Mouse (Mus musculus) heart, embryonic 10.5 days (tissue): Measurements from ENCODE around the gene Mbtps1. TPM values are rescaled to one million over a fixed set of nuclear protein-coding genes. Genes with fewer than 3 reads are reported as not detected.

Experiments
- DNase-seq: peaks from one replicate; pipeline ENCODE4 v3.0.0-alpha.2; 2017; ENCODE audit warnings: low spot score
- H3K27ac ChIP-seq: fragments of 300-500 bp; sonication (generic); 2 replicates; pipeline ENCODE4 v1.5.1; 2016; ENCODE audit warnings: mild to moderate bottlenecking
- H3K27me3 ChIP-seq: fragments of 300-500 bp; sonication (generic); 2 replicates; pipeline ENCODE4 v1.6.1; 2016; ENCODE audit warnings: mild to moderate bottlenecking; ENCODE audit not compliant: poor library complexity, insufficient read depth, severe bottlenecking
- H3K36me3 ChIP-seq: fragments of 300-500 bp; sonication (generic); 2 replicates; pipeline ENCODE4 v1.6.1; 2016; ENCODE audit warnings: mild to moderate bottlenecking, moderate library complexity
- H3K4me1 ChIP-seq: fragments of 300-500 bp; sonication (generic); 2 replicates; pipeline ENCODE4 v1.6.1; 2016; ENCODE audit warnings: mild to moderate bottlenecking
- H3K4me3 ChIP-seq: fragments of 300-500 bp; sonication (generic); 2 replicates; pipeline ENCODE4 v1.5.1; 2016; ENCODE audit warnings: mild to moderate bottlenecking, moderate library complexity
- H3K9me3 ChIP-seq: fragments of 300-500 bp; sonication (generic); 2 replicates; pipeline ENCODE4 v1.6.1; 2016; ENCODE audit warnings: mild to moderate bottlenecking, moderate library complexity
- WGBS: fragments of 180-500 bp; shearing (Covaris S2); methylation state at CpG from one replicate; pipeline ENCODE4 v1.1.7; 2016; 5-methylcytosine and 5-hydroxymethylcytosine counted together
- polyA plus RNA-seq: library from polyadenylated mRNA; unstranded; fragments of >200 nt; fragmentation: Nextera tagmentation; extraction: Ambion mirVana; gene quantifications from 2 replicates; pipeline ENCODE4 v1.2.1, GENCODE M21; 2016

Mbtps1 gene
- polyA plus RNA-seq, 1 experiment from 2014 or later = 86.9 TPM

DNA sequence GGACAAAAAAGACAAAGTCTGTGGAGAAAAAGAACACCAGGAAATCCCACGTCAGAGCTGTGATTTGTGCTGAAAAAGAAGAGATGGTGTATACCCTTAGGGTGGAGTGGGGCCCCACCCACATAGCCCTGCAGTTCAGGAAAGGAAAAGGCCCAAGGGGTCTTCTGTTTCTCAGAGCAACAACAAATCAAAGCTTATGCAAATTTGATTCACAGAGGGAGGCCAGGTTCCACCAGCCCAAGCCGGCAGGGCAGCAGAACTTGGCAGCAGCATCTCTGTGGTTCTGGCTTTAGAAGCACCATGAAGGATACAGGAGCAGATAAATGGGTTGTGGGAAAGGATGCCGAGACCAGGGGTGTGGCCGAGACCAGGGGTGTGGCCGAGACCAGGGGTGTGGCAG, 79.9 kb downstream of the Mbtps1 start:
- 33% methylated on average over 5 of the region's 5 CpGs for WGBS
- no peak for DNase-seq
- Histone ChIP-seq H3K4me3 (no peak overlapping the region), H3K4me1 (peaks cover 17% of the 10 kb centered on the region), H3K27me3 (peaks cover 18% of the 10 kb centered on the region), H3K36me3 (no peaks in the 10 kb centered on the region), H3K27ac (no peak overlapping the region), H3K9me3 (no peaks in the 10 kb centered on the region)

GRCm38 (mm10) chr8:119468091-119468490, 90.4 kb downstream of the Mbtps1 start:
- Histone ChIP-seq H3K4me1 (peaks cover 36% of the 10 kb centered on the region), H3K4me3 (no peak overlapping the region), H3K36me3 (no peaks in the 10 kb centered on the region), H3K27ac (no peak overlapping the region), H3K9me3 (no peaks in the 10 kb centered on the region), H3K27me3 (peaks cover 64% of the 10 kb centered on the region)
- 88% methylated on average over 8 of the region's 8 CpGs for WGBS
- DNase-seq = no peak

GRCm38 (mm10) chr8:119466794-119467193, 91.7 kb downstream of the Mbtps1 start:
- Histone ChIP-seq H3K36me3 (no peaks in the 10 kb centered on the region), H3K4me3 (no peak overlapping the region), H3K4me1 (peaks cover 35% of the 10 kb centered on the region), H3K9me3 (no peaks in the 10 kb centered on the region), H3K27me3 (peaks cover 65% of the 10 kb centered on the region), H3K27ac (0 out of 2 replicates have a peak overlapping the region, but pooled peaks have one; percentile 7)
- WGBS = 71% methylated on average over 10 of the region's 10 CpGs
- no peak for DNase-seq

DNA sequence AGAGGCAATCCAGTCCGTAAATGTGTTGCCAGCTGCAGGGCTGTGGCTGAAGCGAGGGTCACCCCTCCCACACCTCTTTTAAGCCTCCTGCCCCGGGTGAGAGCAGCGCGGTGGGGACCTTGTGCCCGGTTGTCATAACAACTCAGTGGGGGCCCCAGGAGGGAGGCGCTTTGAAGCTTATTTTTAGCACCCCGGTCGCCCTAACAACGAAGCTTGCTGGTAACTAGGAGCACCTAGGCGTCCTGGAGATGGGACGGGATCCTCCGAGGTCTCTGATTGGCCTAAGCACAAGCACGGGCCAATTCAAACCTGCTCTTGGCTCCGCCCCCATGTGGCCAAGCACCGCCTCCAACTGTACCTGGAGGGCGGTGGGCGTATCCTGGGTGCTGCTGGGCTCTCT, 92.4 kb downstream of the Mbtps1 start:
- Histone ChIP-seq H3K4me3 (peak overlapping the region; percentile 45), H3K36me3 (no peaks in the 10 kb centered on the region), H3K27ac (no peak overlapping the region), H3K27me3 (peaks cover 67% of the 10 kb centered on the region), H3K9me3 (no peaks in the 10 kb centered on the region), H3K4me1 (peaks cover 35% of the 10 kb centered on the region)
- peak; percentile 90 for DNase-seq
- WGBS = 3% methylated on average over 18 of the region's 18 CpGs

GRCm38 (mm10) chr8:119463709-119464108, 94.8 kb downstream of the Mbtps1 start:
- H3K4me3 ChIP-seq = no peak overlapping the region
- peaks cover 61% of the 10 kb centered on the region for H3K27me3 ChIP-seq
- no peak overlapping the region for H3K27ac ChIP-seq
- 57% methylated on average over 7 of the region's 7 CpGs for WGBS
- peaks cover 39% of the 10 kb centered on the region for H3K4me1 ChIP-seq
- DNase-seq = no peak
- H3K9me3 ChIP-seq = no peaks in the 10 kb centered on the region
- H3K36me3 ChIP-seq = no peaks in the 10 kb centered on the region

- Histone ChIP-seq H3K36me3 (no peaks in the 10 kb centered on the region), H3K27ac (no peak overlapping the region), H3K4me1 (peaks cover 32% of the 10 kb centered on the region), H3K9me3 (no peaks in the 10 kb centered on the region), H3K27me3 (peaks cover 47% of the 10 kb centered on the region), H3K4me3 (no peak overlapping the region)
- no peak for DNase-seq
- WGBS = 85% methylated on average over 9 of the region's 9 CpGs
Measured at GRCm38 (mm10) chr8:119461356-119461755, 97.2 kb downstream of the Mbtps1 start.

DNA sequence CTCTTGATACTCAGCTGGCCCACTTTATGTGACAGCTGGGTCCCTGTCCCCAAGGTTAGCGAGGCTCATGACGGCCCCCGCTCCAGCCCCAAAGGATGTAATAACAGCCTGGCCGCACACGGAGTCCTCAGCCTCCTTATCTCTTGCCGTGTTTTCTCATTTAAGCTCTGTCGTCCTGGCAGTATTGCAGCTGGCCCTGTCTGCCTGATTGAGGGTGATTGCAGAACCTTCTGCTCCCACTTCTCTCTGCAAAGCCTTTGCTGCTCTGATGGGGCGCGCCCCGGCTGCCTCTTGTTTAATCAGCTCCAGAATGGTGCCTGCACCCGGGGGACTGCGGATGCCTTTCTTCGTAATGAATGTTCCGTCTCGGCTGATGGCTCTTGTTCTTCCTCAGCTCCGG, 98.8 kb downstream of the Mbtps1 start:
- WGBS = 35% methylated on average over 16 of the region's 16 CpGs
- no peak for DNase-seq

More for the DNA sequence above, 98.8 kb downstream of the Mbtps1 start:
- Histone ChIP-seq H3K4me1 (peaks cover 32% of the 10 kb centered on the region), H3K27ac (no peak overlapping the region), H3K9me3 (no peaks in the 10 kb centered on the region), H3K27me3 (peaks cover 31% of the 10 kb centered on the region), H3K4me3 (0 out of 2 replicates have a peak overlapping the region, but pooled peaks have one; percentile 3), H3K36me3 (no peaks in the 10 kb centered on the region)

Other genes starting within 250 kb of the Mbtps1 start
- 250 and 267 TPM in 2 replicates for gene Hsbp1, start 214.2 kb downstream of the Mbtps1 start, polyA plus RNA-seq
- 15.2 and 17.7 TPM in 2 replicates for gene Mlycd, start 163.9 kb downstream of the Mbtps1 start, polyA plus RNA-seq
- 0.20 and 2.7 TPM in 2 replicates for gene Osgin1, start 124.6 kb downstream of the Mbtps1 start, polyA plus RNA-seq
- 1.9 and 3.4 TPM in 2 replicates for gene Necab2, start 112.0 kb downstream of the Mbtps1 start, polyA plus RNA-seq
- gene Slc38a8, start 57.0 kb downstream of the Mbtps1 start, polyA plus RNA-seq = not detected in 2 replicates
- gene Hsdl1, start 16.4 kb upstream of the Mbtps1 start, polyA plus RNA-seq = 35.3 and 47.9 TPM in 2 replicates
- 0.11 and 0.31 TPM in 2 replicates for gene Dnaaf1, start 16.5 kb upstream of the Mbtps1 start, polyA plus RNA-seq
- gene Taf1c, start 46.5 kb upstream of the Mbtps1 start, polyA plus RNA-seq = 9.9 and 11.2 TPM in 2 replicates
- gene Adad2, start 54.0 kb upstream of the Mbtps1 start, polyA plus RNA-seq = 0.14 TPM in 1 of 2 replicates, not detected in the other
- not detected in 2 replicates for gene Kcng4, start 76.9 kb upstream of the Mbtps1 start, polyA plus RNA-seq
- 1.3 and 1.6 TPM in 2 replicates for gene Wfdc1, start 107.6 kb upstream of the Mbtps1 start, polyA plus RNA-seq
- 0.36 and 1.5 TPM in 2 replicates for gene Atp2c2, start 141.3 kb upstream of the Mbtps1 start, polyA plus RNA-seq
- gene Tldc1, start 219.7 kb upstream of the Mbtps1 start, polyA plus RNA-seq = 14.5 and 19.8 TPM in 2 replicates